13 mouse cellular contexts compared by ENCODE assay signal in genomic region chr3:84271058-84271457, GRCm38 (mm10). TPM values are rescaled to one million over a fixed set of nuclear protein-coding genes. Genes with fewer than 3 reads are reported as not detected.
DNase-seq lines count a peak whose midpoint lies in the region; ATAC-seq and TF ChIP-seq lines count a peak whose summit lies in the region.
"Had no signal": no experiment of that assay in that cellular context is flagged by ENCODE, and none has a peak within 500 bp of the region (broad histone marks: within the 10 kb centered on the region; RNA-seq: fewer than 3 reads in every experiment).

No protein-coding gene starts in this region.

- ATAC-seq in intestine, embryonic 16.5 days, result peak; percentile 11
- ATAC-seq in midbrain, embryonic 13.5 days, result peak; percentile 13; the same call in 1 of the 2 replicates

- no peaks in the 10 kb centered on the region for H3K9me3 ChIP-seq in heart, embryonic 10.5 days
- H3K9me3 ChIP-seq in embryonic facial prominence, embryonic 10.5 days, result peaks cover 4% of the 10 kb centered on the region; the same call in 1 of the 2 replicates
- no peaks in the 10 kb centered on the region for H3K9me3 ChIP-seq in intestine, embryonic 16.5 days (ENCODE audit: control insufficient read depth, low read length)
- H3K9me3 ChIP-seq in midbrain, embryonic 13.5 days, result no peaks in the 10 kb centered on the region

- TF ChIP-seq POLR2A in heart, adult 2 months (IDR thresholded peaks at IDR 0.05; ENCODE audit: insufficient read depth, low read depth, low read length), result no peak
- TF ChIP-seq POLR2A in thymus, adult 2 months (IDR thresholded peaks at IDR 0.05; ENCODE audit: control insufficient read depth, extremely low read depth, insufficient read depth, low read length, poor library complexity), result no peak

- H3K27ac ChIP-seq in heart, embryonic 10.5 days, result peak overlapping the region; percentile 30; the same call in 1 of the 2 replicates
- H3K27ac ChIP-seq in heart, adult 2 months, result no peak overlapping the region
- H3K27ac ChIP-seq in embryonic facial prominence, embryonic 10.5 days (replicated peaks), result peak overlapping the region; percentile 79
- H3K27ac ChIP-seq in intestine, embryonic 16.5 days (ENCODE audit: low read length), result peak overlapping the region; percentile 93
- peak overlapping the region; percentile 40; the same call in 1 of the 2 replicates for H3K27ac ChIP-seq in midbrain, embryonic 13.5 days
- no peak overlapping the region for H3K27ac ChIP-seq in thymus, adult 2 months (ENCODE audit: control insufficient read depth, insufficient read depth, low read length)
- H3K27ac ChIP-seq: macrophage had no signal

- TF ChIP-seq EP300 in heart, adult 2 months (IDR thresholded peaks at IDR 0.05; ENCODE audit: insufficient read depth, low read depth, low read length), result no peak

- peaks cover 23% of the 10 kb centered on the region for H3K27me3 ChIP-seq in heart, embryonic 10.5 days (ENCODE audit: insufficient read depth, poor library complexity, severe bottlenecking)
- H3K27me3 ChIP-seq in heart, adult 2 months (ENCODE audit: control insufficient read depth, insufficient read depth, low read length), result no peaks in the 10 kb centered on the region
- H3K27me3 ChIP-seq in embryonic facial prominence, embryonic 10.5 days (replicated peaks; ENCODE audit: low read depth, poor library complexity, severe bottlenecking), result peaks cover 24% of the 10 kb centered on the region
- H3K27me3 ChIP-seq in intestine, embryonic 16.5 days (replicated peaks; ENCODE audit: control insufficient read depth, insufficient read depth, low read length), result no peaks in the 10 kb centered on the region
- no peaks in the 10 kb centered on the region for H3K27me3 ChIP-seq in midbrain, embryonic 13.5 days
- H3K27me3 ChIP-seq in thymus, adult 2 months (ENCODE audit: control insufficient read depth, insufficient read depth, low read length), result no peaks in the 10 kb centered on the region; the same call in 1 of the 2 replicates

- 38% methylated on average over 6 of the region's 6 CpGs for WGBS in heart, embryonic 10.5 days
- 74% methylated on average over 6 of the region's 6 CpGs for WGBS in heart, adult 2 months
- 57% methylated on average over 6 of the region's 6 CpGs for WGBS in embryonic facial prominence, embryonic 10.5 days
- WGBS in intestine, embryonic 16.5 days, result 59% methylated on average over 6 of the region's 6 CpGs
- 46% methylated on average over 6 of the region's 6 CpGs for WGBS in midbrain, embryonic 13.5 days
- 92% methylated on average over 6 of the region's 6 CpGs for WGBS in thymus, adult 2 months

- peaks cover 27% of the 10 kb centered on the region for H3K4me1 ChIP-seq in heart, embryonic 10.5 days
- H3K4me1 ChIP-seq in heart, adult 2 months (ENCODE audit: control insufficient read depth, insufficient read depth, low read length), result no peaks in the 10 kb centered on the region
- H3K4me1 ChIP-seq in embryonic facial prominence, embryonic 10.5 days, result peaks cover 52% of the 10 kb centered on the region
- H3K4me1 ChIP-seq in intestine, embryonic 16.5 days (ENCODE audit: control insufficient read depth, insufficient read depth, low read length), result peaks cover 32% of the 10 kb centered on the region
- H3K4me1 ChIP-seq in midbrain, embryonic 13.5 days (replicated peaks), result peaks cover 28% of the 10 kb centered on the region
- no peaks in the 10 kb centered on the region for H3K4me1 ChIP-seq in thymus, adult 2 months (replicated peaks; ENCODE audit: control insufficient read depth, insufficient read depth, low read length)

- intact Hi-C loops in heart, adult 2 months (cut with DNase I), result no loop called here

- no peak for TF ChIP-seq CTCF in heart, adult 2 months (IDR thresholded peaks at IDR 0.05)
- no peak for TF ChIP-seq CTCF in thymus, adult 2 months (IDR thresholded peaks at IDR 0.05; ENCODE audit: borderline replicate concordance, control insufficient read depth, extremely low read depth, insufficient read depth, low read length, poor library complexity)

- no peaks in the 10 kb centered on the region for H3K36me3 ChIP-seq in heart, embryonic 10.5 days
- H3K36me3 ChIP-seq in heart, adult 2 months (ENCODE audit: control insufficient read depth, insufficient read depth, low read length), result no peaks in the 10 kb centered on the region
- H3K36me3 ChIP-seq in embryonic facial prominence, embryonic 10.5 days (replicated peaks), result no peaks in the 10 kb centered on the region
- no peaks in the 10 kb centered on the region for H3K36me3 ChIP-seq in intestine, embryonic 16.5 days (ENCODE audit: control insufficient read depth, insufficient read depth, low read length)
- no peaks in the 10 kb centered on the region for H3K36me3 ChIP-seq in midbrain, embryonic 13.5 days
- H3K36me3 ChIP-seq in thymus, adult 2 months (ENCODE audit: control insufficient read depth, insufficient read depth, low read length), result no peaks in the 10 kb centered on the region

- peak overlapping the region; percentile 35 for H3K4me2 ChIP-seq in intestine, embryonic 16.5 days (ENCODE audit: low read depth, low read length)
- 0 out of 2 replicates have a peak overlapping the region, but pooled peaks have one; percentile 41 for H3K4me2 ChIP-seq in midbrain, embryonic 13.5 days (replicated peaks)

- no peaks in the 10 kb centered on the region for H3K79me2 ChIP-seq in heart, adult 2 months (replicated peaks; ENCODE audit: control insufficient read depth, insufficient read depth, low read length)

- H3K4me3 ChIP-seq in heart, embryonic 10.5 days, result no peak overlapping the region
- H3K4me3 ChIP-seq in heart, adult 2 months, result no peak overlapping the region
- H3K4me3 ChIP-seq in embryonic facial prominence, embryonic 10.5 days, result peak overlapping the region; percentile 48; the same call in 1 of the 2 replicates
- peak overlapping the region; percentile 50 for H3K4me3 ChIP-seq in intestine, embryonic 16.5 days (ENCODE audit: low read length)
- no peak overlapping the region for H3K4me3 ChIP-seq in midbrain, embryonic 13.5 days (replicated peaks)
- H3K4me3 ChIP-seq in thymus, adult 2 months (ENCODE audit: control insufficient read depth, insufficient read depth, low read length), result no peak overlapping the region

- DNase-seq in heart, embryonic 10.5 days (ENCODE audit: low spot score), result no peak
- no peak for DNase-seq in heart, adult 2 months
- DNase-seq in embryonic facial prominence, embryonic 10.5 days (ENCODE audit: low spot score), result peak; percentile 17
- no peak for DNase-seq in thymus, adult 2 months
- no peak for DNase-seq in layer of hippocampus, postnatal 10 days (ENCODE audit: low spot score in 2 of 2)
- no peak for DNase-seq in frontal cortex, postnatal 10 days (ENCODE audit: low spot score in 2 of 2)
- DNase-seq: adrenal gland, adult 2 months; cerebellum, adult 8-10 months; heart, adult 11 months; spleen, adult 18-20 months had no signal

- no peak overlapping the region for H3K9ac ChIP-seq in heart, adult 2 months (ENCODE audit: low read depth, low read length)
- peak overlapping the region; percentile 47 for H3K9ac ChIP-seq in intestine, embryonic 16.5 days (ENCODE audit: low read depth, low read length)
- H3K9ac ChIP-seq in midbrain, embryonic 13.5 days (replicated peaks), result no peak overlapping the region

RNA-seq across cellular contexts. Expression of gene Trim2, which starts 35.6 kb away (rescaled TPM):
- polyA plus RNA-seq in heart, embryonic 10.5 days (2016; fragmentation: Nextera tagmentation; extraction: Ambion mirVana), result 7.1 and 8.0 TPM in 2 replicates
- 1 to 10 TPM; 4.7 to 5.2 TPM for total RNA-seq in heart, adult 2 months (2021)
- 5.7 and 5.8 TPM in 2 replicates for polyA plus RNA-seq in heart, adult 2 months (2012; rRNA removed)
- 31.0 and 31.3 TPM in 2 replicates for polyA plus RNA-seq in embryonic facial prominence, embryonic 10.5 days (2016; fragmentation: Nextera tagmentation; extraction: Ambion mirVana)
- 57.0 and 57.5 TPM in 2 replicates for polyA plus RNA-seq in intestine, embryonic 16.5 days (2015; fragmentation: Nextera tagmentation; extraction: Ambion mirVana)
- 165 and 177 TPM in 2 replicates for polyA plus RNA-seq in midbrain, embryonic 13.5 days (2015; fragmentation: Nextera tagmentation; extraction: Ambion mirVana)
- 2.9 and 4.2 TPM in 2 replicates for polyA plus RNA-seq in thymus, adult 2 months (2012; rRNA removed)
- 100 to 1,000 TPM; 267 to 271 TPM for total RNA-seq in layer of hippocampus, postnatal 10 days (2021)

Comparison
In these comparisons a context has a peak if more than half of its experiments do, and no peak if none do; other contexts are left out.
1. H3K27ac ChIP-seq: peak in heart, embryonic 10.5 days (single experiment), embryonic facial prominence, embryonic 10.5 days (single experiment), intestine, embryonic 16.5 days (single experiment) and midbrain, embryonic 13.5 days (single experiment); none in heart, adult 2 months (single experiment) and thymus, adult 2 months (single experiment).
2. H3K4me3 ChIP-seq: peak in embryonic facial prominence, embryonic 10.5 days (single experiment) and intestine, embryonic 16.5 days (single experiment); none in heart, embryonic 10.5 days (single experiment), heart, adult 2 months (single experiment), midbrain, embryonic 13.5 days (single experiment) and thymus, adult 2 months (single experiment).